Mouse (Mus musculus) CH12.LX (cell line): ENCODE results near the gene Hoxd1. TPM values are rescaled to one million over a fixed set of nuclear protein-coding genes. Genes with fewer than 3 reads are reported as not detected.
A peak's percentile ranks its signal among the peaks of the same experiment; 100 is the strongest.

Experiments used
- DNase-seq: peaks from one replicate; pipeline ENCODE4 v3.0.0-alpha.2; 2013; ENCODE audit errors: extremely low read depth
- H3K27ac ChIP-seq: 2 replicates; pipeline ENCODE4 v1.5.1; 2012; ENCODE audit warnings: low read depth, mild to moderate bottlenecking, control low read depth, moderate library complexity; ENCODE audit not compliant: insufficient read depth
- H3K27me3 ChIP-seq: replicated peaks from 2 replicates; pipeline ENCODE3; 2012; ENCODE audit warnings: inconsistent platforms
- H3K36me3 ChIP-seq, 2 experiments: replicated peaks in 1 of 2; 2 replicates each; pipeline versions ENCODE3 to v1.6.1; 2012; ENCODE audit warnings: inconsistent platforms in 1 of 2, low read length in 1 of 2, mild to moderate bottlenecking in 1 of 2, mixed read lengths in 1 of 2, moderate library complexity in 1 of 2; ENCODE audit not compliant: control insufficient read depth in 1 of 2, insufficient read depth in 1 of 2
- H3K4me1 ChIP-seq, 2 experiments: 2 replicates each; pipeline ENCODE4 v1.6.1; 2012; ENCODE audit warnings: inconsistent platforms in 1 of 2, moderate library complexity in 1 of 2; ENCODE audit not compliant: insufficient read depth in 2 of 2, control insufficient read depth in 1 of 2
- H3K4me2 ChIP-seq: 2 replicates; pipeline ENCODE4 v1.6.1; 2012; ENCODE audit warnings: low read depth, mild to moderate bottlenecking, control low read depth; ENCODE audit not compliant: poor library complexity, insufficient read depth, severe bottlenecking
- H3K4me3 ChIP-seq, 3 experiments: fragments of 150-350 bp in 1 of 3; sonication (generic) in 1 of 3; replicated peaks in 1 of 3; 2 replicates each; pipeline versions ENCODE3 to v1.5.1; 2011 to 2012; ENCODE audit warnings: low read depth in 2 of 3, low read length in 2 of 3, mild to moderate bottlenecking in 2 of 3, moderate library complexity in 2 of 3, control low read depth in 1 of 3, improper control_type of control experiment in 1 of 3, inconsistent platforms in 1 of 3, mixed read lengths in 1 of 3; ENCODE audit not compliant: poor library complexity in 1 of 3
- H3K79me2 ChIP-seq: replicated peaks from 2 replicates; pipeline ENCODE4 v1.6.1; 2012; ENCODE audit warnings: mild to moderate bottlenecking, moderate library complexity; ENCODE audit not compliant: control insufficient read depth, poor library complexity, insufficient read depth, severe bottlenecking; ENCODE audit errors: extremely low read depth
- H3K9ac ChIP-seq: 2 replicates; pipeline ENCODE4 v1.6.1; 2012; ENCODE audit warnings: low read depth, mild to moderate bottlenecking, control low read depth, moderate library complexity; ENCODE audit not compliant: insufficient read depth
- H3K9me3 ChIP-seq: replicated peaks from 2 replicates; pipeline ENCODE3; 2012; ENCODE audit warnings: low read length, inconsistent platforms, mixed read lengths
- BHLHE40 ChIP-seq: IDR thresholded peaks from 2 replicates; pipeline ENCODE4 v1.6.1; 2011; ENCODE audit warnings: mild to moderate bottlenecking, low read depth, low read length, improper control_type of control experiment
- CHD1 ChIP-seq: IDR thresholded peaks from 2 replicates; pipeline ENCODE4 v1.6.1; 2012; ENCODE audit warnings: low read depth, low read length, improper control_type of control experiment, inconsistent platforms
- CHD2 ChIP-seq: IDR thresholded peaks from 2 replicates; pipeline ENCODE4 v1.6.1; 2011; ENCODE audit warnings: low read length, improper control_type of control experiment
- CTCF ChIP-seq, 2 experiments: IDR thresholded peaks in 1 of 2; conservative IDR thresholded peaks in 1 of 2; 2 replicates each; pipeline ENCODE4 v1.5.1; 2011 to 2012; ENCODE audit warnings: low read depth in 2 of 2, low read length in 2 of 2, improper control_type of control experiment in 1 of 2, inconsistent platforms in 1 of 2, mild to moderate bottlenecking in 1 of 2, moderate library complexity in 1 of 2
- E2F4 ChIP-seq: IDR thresholded peaks from 2 replicates; pipeline ENCODE4 v1.6.1; 2011; ENCODE audit warnings: low read depth, low read length, improper control_type of control experiment; ENCODE audit not compliant: insufficient replicate concordance
- ELF1 ChIP-seq: IDR thresholded peaks from 2 replicates; pipeline ENCODE4 v1.6.1; 2014; ENCODE audit warnings: low read depth, mild to moderate bottlenecking, inconsistent platforms, low read length, improper control_type of control experiment
- EP300 ChIP-seq: IDR thresholded peaks from 2 replicates; pipeline ENCODE4 v1.6.1; 2011; ENCODE audit warnings: low read length, improper control_type of control experiment
- ETS1 ChIP-seq: conservative IDR thresholded peaks from 2 replicates; pipeline ENCODE4 v1.6.1; 2012; ENCODE audit warnings: low read depth, mild to moderate bottlenecking, inconsistent platforms, low read length, improper control_type of control experiment, moderate library complexity
- GABPA ChIP-seq: IDR thresholded peaks from 2 replicates; pipeline ENCODE4 v1.6.1; 2012; ENCODE audit warnings: low read depth, low read length, improper control_type of control experiment, inconsistent platforms; ENCODE audit not compliant: insufficient replicate concordance
- HCFC1 ChIP-seq: IDR thresholded peaks from 2 replicates; pipeline ENCODE4 v1.6.1; 2012; ENCODE audit warnings: low read depth, mild to moderate bottlenecking, inconsistent platforms, low read length, improper control_type of control experiment
- IRF4 ChIP-seq: IDR thresholded peaks from 2 replicates; pipeline ENCODE4 v1.6.1; 2014; ENCODE audit warnings: low read depth, mild to moderate bottlenecking, inconsistent platforms, low read length, improper control_type of control experiment
- JUN ChIP-seq: IDR thresholded peaks from 2 replicates; pipeline ENCODE4 v1.6.1; 2011; ENCODE audit warnings: low read depth, mild to moderate bottlenecking, low read length, improper control_type of control experiment, moderate library complexity; ENCODE audit not compliant: insufficient read depth
- JUND ChIP-seq: conservative IDR thresholded peaks from 2 replicates; pipeline ENCODE4 v1.6.1; 2011; ENCODE audit warnings: low read depth, low read length, improper control_type of control experiment
- KAT2A ChIP-seq: IDR thresholded peaks from 2 replicates; pipeline ENCODE4 v1.6.1; 2012; ENCODE audit warnings: low read length, improper control_type of control experiment, inconsistent platforms; ENCODE audit not compliant: insufficient replicate concordance
- MAFK ChIP-seq: IDR thresholded peaks from 2 replicates; pipeline ENCODE4 v1.6.1; 2011; ENCODE audit warnings: low read length, improper control_type of control experiment; ENCODE audit not compliant: insufficient replicate concordance
- MAZ ChIP-seq: IDR thresholded peaks from 2 replicates; pipeline ENCODE4 v1.6.1; 2012; ENCODE audit warnings: low read depth, mild to moderate bottlenecking, inconsistent platforms, low read length, improper control_type of control experiment, moderate library complexity
- MEF2A ChIP-seq: IDR thresholded peaks from 2 replicates; pipeline ENCODE4 v1.6.1; 2014; ENCODE audit warnings: low read depth, mild to moderate bottlenecking, inconsistent platforms, low read length, improper control_type of control experiment, borderline replicate concordance
- MYC ChIP-seq: IDR thresholded peaks from 2 replicates; pipeline ENCODE4 v1.6.1; 2011; ENCODE audit warnings: low read depth, mild to moderate bottlenecking, improper control_type of control experiment, low read length
- NRF1 ChIP-seq: IDR thresholded peaks from 2 replicates; pipeline ENCODE4 v1.6.1; 2014; ENCODE audit warnings: low read depth, mild to moderate bottlenecking, inconsistent platforms, low read length, improper control_type of control experiment, moderate library complexity
- PAX5 ChIP-seq: IDR thresholded peaks from 2 replicates; pipeline ENCODE4 v1.6.1; 2012; ENCODE audit warnings: low read length, inconsistent platforms, mixed read lengths
- POLR2A ChIP-seq: IDR thresholded peaks from 2 replicates; pipeline ENCODE4 v1.6.1; 2011; ENCODE audit warnings: low read depth, mild to moderate bottlenecking, improper control_type of control experiment, low read length
- RCOR1 ChIP-seq: conservative IDR thresholded peaks from 2 replicates; pipeline ENCODE4 v1.6.1; 2012; ENCODE audit warnings: low read depth, mild to moderate bottlenecking, inconsistent platforms, low read length, improper control_type of control experiment
- SIN3A ChIP-seq: IDR thresholded peaks from 2 replicates; pipeline ENCODE4 v1.6.1; 2012; ENCODE audit warnings: low read length, improper control_type of control experiment, inconsistent platforms
- TBP ChIP-seq: conservative IDR thresholded peaks from 2 replicates; pipeline ENCODE4 v1.6.1; 2011; ENCODE audit warnings: low read depth, low read length, improper control_type of control experiment
- TCF12 ChIP-seq: IDR thresholded peaks from 2 replicates; pipeline ENCODE4 v1.6.1; 2014; ENCODE audit warnings: low read depth, mild to moderate bottlenecking, inconsistent platforms, low read length, improper control_type of control experiment
- UBTF ChIP-seq: IDR thresholded peaks from 2 replicates; pipeline ENCODE4 v1.6.1; 2012; ENCODE audit warnings: low read depth, mild to moderate bottlenecking, inconsistent platforms, low read length, improper control_type of control experiment, moderate library complexity
- USF1 ChIP-seq: IDR thresholded peaks from 2 replicates; pipeline ENCODE4 v1.6.1; 2014; ENCODE audit warnings: low read depth, mild to moderate bottlenecking, inconsistent platforms, low read length, improper control_type of control experiment
- USF2 ChIP-seq: conservative IDR thresholded peaks from 2 replicates; pipeline ENCODE4 v1.6.1; 2011; ENCODE audit warnings: low read depth, low read length, improper control_type of control experiment
- ZC3H11A ChIP-seq: IDR thresholded peaks from 2 replicates; pipeline ENCODE4 v1.6.1; 2012; ENCODE audit warnings: low read depth, mild to moderate bottlenecking, inconsistent platforms, low read length, improper control_type of control experiment
- ZKSCAN1 ChIP-seq: IDR thresholded peaks from 2 replicates; pipeline ENCODE4 v1.6.1; 2012; ENCODE audit warnings: low read depth, inconsistent platforms, low read length, improper control_type of control experiment, borderline replicate concordance
- ZMIZ1 ChIP-seq: IDR thresholded peaks from 2 replicates; pipeline ENCODE4 v1.6.1; 2012; ENCODE audit warnings: low read depth, mild to moderate bottlenecking, inconsistent platforms, low read length, improper control_type of control experiment
- ZNF384 ChIP-seq: IDR thresholded peaks from 2 replicates; pipeline ENCODE4 v1.6.1; 2012; ENCODE audit warnings: low read depth, low read length, improper control_type of control experiment, inconsistent platforms
- dilution Hi-C: fragments of 300-500 bp; cut with MboI; formaldehyde crosslinking; loops from 2 replicates; pipeline ENCODE4 v1.14.3; 2020; ENCODE audit warnings: low sequenced_read_pairs; ENCODE audit not compliant: extremely low pct_unique_long_range_greater_than_20kb, extremely low pct_ligation_motif_present
- in situ Hi-C: fragments of 300-500 bp; cut with MboI; formaldehyde crosslinking; loops from 3 replicates; pipeline ENCODE4 v1.14.3; 2019; ENCODE audit warnings: low sequenced_read_pairs, low pct_ligation_motif_present, low pct_unique_long_range_greater_than_20kb, mixed read lengths
- polyA plus RNA-seq: library from polyadenylated mRNA; unstranded; fragments of >175 nt; gene quantifications from 2 replicates; pipeline ENCODE4 v1.2.1, GENCODE M21; 2012; ENCODE audit warnings: low read depth; ENCODE audit not compliant: insufficient read length
- total RNA-seq, 2 experiments: library from RNA; depleted of rRNA; stranded (reverse); fragments of 300-350 nt in 1 of 2; fragments of >200 nt in 1 of 2; gene quantifications; 2 replicates each; pipeline ENCODE4 v1.2.3; 2012 to 2014

The Hoxd1 gene
- total and polyA plus RNA-seq, 3 experiments, result not detected

GRCm38 (mm10) chr2:74738623-74739475 lies 23.9 kb upstream of the Hoxd1 start:
- peak; percentile 28 for DNase-seq
- no peaks in the 10 kb centered on the region for H3K27me3 ChIP-seq
- peaks cover 16% of the 10 kb centered on the region for H3K9me3 ChIP-seq
- H3K27ac ChIP-seq, result peak overlapping the region; percentile 82
- H3K79me2 ChIP-seq, result no peaks in the 10 kb centered on the region
- dilution Hi-C loops (no loop called here), in situ Hi-C loops (no loop called here)
- H3K4me1 ChIP-seq, result peaks cover 14 to 33% of the 10 kb centered on the region in 2 experiments
- H3K9ac ChIP-seq, result peak overlapping the region; percentile 36; the same call in 1 of the 2 replicates
- TF ChIP-seq ZC3H11A (no peak), MEF2A (no peak), MAFK (peak; percentile 85; the same call in 1 of the 2 replicates), RCOR1 (no peak), NRF1 (peak; percentile 77), MYC (0 out of 2 replicates have a peak, but pooled peaks have one; percentile 19), E2F4 (no peak), UBTF (no peak), JUN (no peak), HCFC1 (no peak), SIN3A (0 out of 2 replicates have a peak, but pooled peaks have one; percentile 20), USF2 (no peak), ZMIZ1 (no peak), CHD2 (no peak), ZNF384 (no peak), KAT2A (no peak), ELF1 (no peak), IRF4 (no peak), BHLHE40 (peak; percentile 95), POLR2A (no peak; the same call in 1 of the 2 replicates), TBP (0 out of 2 replicates have a peak, but pooled peaks have one; percentile 18), GABPA (no peak), ZKSCAN1 (no peak), JUND (no peak), USF1 (no peak), CHD1 (no peak), EP300 (no peak), TCF12 (0 out of 2 replicates have a peak, but pooled peaks have one; percentile 19), CTCF (conservative IDR thresholded peaks at IDR 0.05 in 1 of 2, IDR thresholded peaks at IDR 0.05 in 1 of 2; ENCODE audit: low read depth in 2 of 2, low read length in 2 of 2) (no peak), MAZ (no peak), ETS1 (peak; percentile 49; the same call in 1 of the 2 replicates), PAX5 (no peak)
- H3K36me3 ChIP-seq, result peaks cover 7 to 29% of the 10 kb centered on the region in 2 experiments
- H3K4me2 ChIP-seq, result peak overlapping the region; percentile 63
- peak overlapping the region in 1 of 3 experiments; percentile 42 for H3K4me3 ChIP-seq
